Mouse (Mus musculus) kidney, adult 2 months (tissue): ENCODE results near the gene Purb. TPM values are rescaled to one million over a fixed set of nuclear protein-coding genes. Genes with fewer than 3 reads are reported as not detected.

Experiments used
- DNase-seq: peaks from one replicate; pipeline ENCODE4 v3.0.0; 2021
- H3K27ac ChIP-seq: fragments of 200-500 bp; 2 replicates; pipeline ENCODE4 v1.5.1; 2012; ENCODE audit warnings: low read depth, low read length, control low read depth, inconsistent platforms; ENCODE audit not compliant: insufficient read depth
- H3K27me3 ChIP-seq: fragments of 200-500 bp; replicated peaks from 2 replicates; pipeline ENCODE4 v1.6.1; 2012; ENCODE audit warnings: mild to moderate bottlenecking, moderate library complexity, low read length, inconsistent platforms; ENCODE audit not compliant: control insufficient read depth, insufficient read depth
- H3K36me3 ChIP-seq: fragments of 200-500 bp; 2 replicates; pipeline ENCODE4 v1.6.1; 2012; ENCODE audit warnings: mild to moderate bottlenecking, moderate library complexity, low read length, inconsistent platforms; ENCODE audit not compliant: control insufficient read depth, insufficient read depth
- H3K4me1 ChIP-seq: fragments of 200-500 bp; 2 replicates; pipeline ENCODE4 v1.6.1; 2011; ENCODE audit warnings: low read length; ENCODE audit not compliant: control insufficient read depth, insufficient read depth
- H3K4me3 ChIP-seq: fragments of 200-500 bp; 2 replicates; pipeline ENCODE4 v1.5.1; 2011; ENCODE audit warnings: mild to moderate bottlenecking, low read depth, low read length, control low read depth; ENCODE audit not compliant: insufficient read depth
- CTCF ChIP-seq: fragments of 200-500 bp; conservative IDR thresholded peaks from 2 replicates; pipeline ENCODE4 v1.5.1; 2011; ENCODE audit warnings: low read depth, mild to moderate bottlenecking, control low read depth, low read length, moderate library complexity, mixed read lengths; ENCODE audit not compliant: insufficient read depth, insufficient read length
- POLR2A ChIP-seq: fragments of 200-500 bp; IDR thresholded peaks from one replicate; pipeline ENCODE4 v1.6.1; 2011; ENCODE audit warnings: low read depth, low read length, control low read depth
- WGBS: fragments of 180-500 bp; shearing (Covaris S2); methylation state at CpG from one replicate; pipeline ENCODE4 v1.1.7; 2018; 5-methylcytosine and 5-hydroxymethylcytosine counted together
- polyA plus RNA-seq: library from polyadenylated mRNA; depleted of rRNA; stranded (reverse); fragments of >200 nt; gene quantifications from 2 replicates; pipeline ENCODE4 v1.2.3, GENCODE M21; 2012

Gene Purb
- polyA plus RNA-seq, 1 experiment, result 7.6 TPM

- TF ChIP-seq CTCF (no peak), POLR2A (no peak)
- Histone ChIP-seq H3K4me1 (no peaks in the 10 kb centered on the region), H3K36me3 (no peaks in the 10 kb centered on the region), H3K27me3 (no peaks in the 10 kb centered on the region), H3K27ac (no peak overlapping the region), H3K4me3 (no peak overlapping the region)
- no peak for DNase-seq
- WGBS, result 100% methylated on average over 2 of the region's 2 CpGs
Measured at GRCm38 (mm10) chr11:6502506-6502905, 26.8 kb upstream of the Purb start.

GRCm38 (mm10) chr11:6497311-6497948, 21.7 kb upstream of the Purb start:
- DNase-seq, result no peak
- H3K27ac ChIP-seq, result no peak overlapping the region
- no peaks in the 10 kb centered on the region for H3K4me1 ChIP-seq
- WGBS, result 79% methylated on average over 12 of the region's 12 CpGs
- H3K36me3 ChIP-seq, result no peaks in the 10 kb centered on the region
- TF ChIP-seq CTCF (no peak), POLR2A (no peak)
- H3K27me3 ChIP-seq, result no peaks in the 10 kb centered on the region
- H3K4me3 ChIP-seq, result no peak overlapping the region

- TF ChIP-seq POLR2A (no peak), CTCF (peak; percentile 88)
- H3K27me3 ChIP-seq, result no peaks in the 10 kb centered on the region
- no peaks in the 10 kb centered on the region for H3K4me1 ChIP-seq
- H3K27ac ChIP-seq, result peak overlapping the region; percentile 19; the same call in 1 of the 2 replicates
- 32% methylated on average over 6 of the region's 6 CpGs for WGBS
- no peak overlapping the region for H3K4me3 ChIP-seq
- no peaks in the 10 kb centered on the region for H3K36me3 ChIP-seq
- peak; percentile 68 for DNase-seq
Measured at GRCm38 (mm10) chr11:6489691-6490503, 14.2 kb upstream of the Purb start.

GRCm38 (mm10) chr11:6489257-6489656, 13.5 kb upstream of the Purb start:
- Histone ChIP-seq H3K4me3 (no peak overlapping the region), H3K27me3 (no peaks in the 10 kb centered on the region), H3K36me3 (no peaks in the 10 kb centered on the region), H3K4me1 (no peaks in the 10 kb centered on the region), H3K27ac (peak overlapping the region; percentile 19; the same call in 1 of the 2 replicates)
- peak; percentile 69 for DNase-seq
- 65% methylated on average over 7 of the region's 7 CpGs for WGBS
- TF ChIP-seq POLR2A (no peak), CTCF (no peak)

GRCm38 (mm10) chr11:6488041-6488684, 12.4 kb upstream of the Purb start:
- no peak overlapping the region for H3K4me3 ChIP-seq
- H3K27me3 ChIP-seq, result no peaks in the 10 kb centered on the region
- no peaks in the 10 kb centered on the region for H3K36me3 ChIP-seq
- no peak for DNase-seq
- H3K27ac ChIP-seq, result no peak overlapping the region
- H3K4me1 ChIP-seq, result no peaks in the 10 kb centered on the region
- no peak for TF ChIP-seq POLR2A
- TF ChIP-seq CTCF, result no peak
- WGBS, result 97% methylated on average over 5 of the region's 5 CpGs

- 69% methylated on average over 7 of the region's 7 CpGs for WGBS
- Histone ChIP-seq H3K4me1 (no peaks in the 10 kb centered on the region), H3K4me3 (no peak overlapping the region), H3K27ac (no peak overlapping the region), H3K27me3 (no peaks in the 10 kb centered on the region), H3K36me3 (no peaks in the 10 kb centered on the region)
- TF ChIP-seq POLR2A (no peak), CTCF (no peak)
- DNase-seq, result no peak
Measured at GRCm38 (mm10) chr11:6487496-6487895, 11.8 kb upstream of the Purb start.

DNA sequence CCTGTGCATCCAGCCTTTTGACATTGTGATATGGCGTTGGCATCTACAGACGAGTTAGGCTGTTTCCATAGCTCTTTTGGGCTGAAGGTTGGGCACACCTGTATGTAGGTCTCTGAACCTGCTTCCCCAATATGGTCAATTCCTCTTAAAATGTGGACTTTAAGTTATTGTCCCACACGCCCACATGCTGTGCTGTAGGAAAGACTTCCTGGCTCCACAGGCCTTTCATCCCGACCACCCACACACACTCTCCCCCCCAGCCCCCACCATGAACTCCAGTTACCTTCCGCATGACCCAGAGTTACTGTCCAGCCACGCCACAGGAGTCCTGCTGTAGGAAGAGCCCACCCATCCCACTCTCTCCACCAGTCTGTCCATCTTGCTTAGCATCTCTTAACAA, 11.2 kb upstream of the Purb start:
- no peaks in the 10 kb centered on the region for H3K36me3 ChIP-seq
- no peak for DNase-seq
- H3K4me3 ChIP-seq, result no peak overlapping the region
- no peaks in the 10 kb centered on the region for H3K27me3 ChIP-seq
- H3K27ac ChIP-seq, result no peak overlapping the region
- no peaks in the 10 kb centered on the region for H3K4me1 ChIP-seq
- 75% methylated on average over 6 of the region's 6 CpGs for WGBS
- TF ChIP-seq CTCF, result no peak
- no peak for TF ChIP-seq POLR2A
